Mouse (Mus musculus): Measurements from ENCODE around the gene Trim33. TPM values are rescaled to one million over a fixed set of nuclear protein-coding genes. Genes with fewer than 3 reads are reported as not detected.
A peak's percentile ranks its signal among the peaks of the same experiment; 100 is the strongest.

Trim33 gene
- polyA plus RNA-seq, 1 experiment: 138 TPM

- Histone ChIP-seq H3K9ac (ENCODE audit: low read depth, poor library complexity, severe bottlenecking) (no peak overlapping the region), H3K27me3 (ENCODE audit: control insufficient read depth, insufficient read depth, low read length, poor library complexity, severe bottlenecking) (no peaks in the 10 kb centered on the region), H3K36me3 (ENCODE audit: control insufficient read depth, insufficient read depth, low read length, poor library complexity, severe bottlenecking) (no peaks in the 10 kb centered on the region), H3K9me3 (replicated peaks; ENCODE audit: control insufficient read depth, insufficient read depth, low read length, poor library complexity, severe bottlenecking) (no peaks in the 10 kb centered on the region), H3K4me1 (ENCODE audit: control insufficient read depth, insufficient read depth, low read length) (no peaks in the 10 kb centered on the region), H3K27ac (ENCODE audit: insufficient read depth, low read length) (no peak overlapping the region), H3K4me3 (ENCODE audit: low read depth, low read length) (no peak overlapping the region)
- TF ChIP-seq POLR2A (IDR thresholded peaks at IDR 0.05; ENCODE audit: insufficient read depth, low read length) (no peak), CTCF (IDR thresholded peaks at IDR 0.05; ENCODE audit: low read depth, low read length) (no peak), EP300 (IDR thresholded peaks at IDR 0.05; ENCODE audit: insufficient read depth, low read depth, low read length) (no peak)
Measured at GRCm38 (mm10) chr3:103364182-103364945, 85.3 kb downstream of the Trim33 start.

GRCm38 (mm10) chr3:103367176-103367970 lies 88.3 kb downstream of the Trim33 start:
- no peaks in the 10 kb centered on the region for H3K4me1 ChIP-seq (ENCODE audit: control insufficient read depth, insufficient read depth, low read length)
- TF ChIP-seq POLR2A (IDR thresholded peaks at IDR 0.05; ENCODE audit: insufficient read depth, low read length): no peak
- TF ChIP-seq EP300 (IDR thresholded peaks at IDR 0.05; ENCODE audit: insufficient read depth, low read depth, low read length): no peak
- TF ChIP-seq CTCF (IDR thresholded peaks at IDR 0.05; ENCODE audit: low read depth, low read length): no peak
- no peak overlapping the region for H3K27ac ChIP-seq (ENCODE audit: insufficient read depth, low read length)
- no peaks in the 10 kb centered on the region for H3K36me3 ChIP-seq (ENCODE audit: control insufficient read depth, insufficient read depth, low read length, poor library complexity, severe bottlenecking)
- H3K9ac ChIP-seq (ENCODE audit: low read depth, poor library complexity, severe bottlenecking): no peak overlapping the region
- H3K27me3 ChIP-seq (ENCODE audit: control insufficient read depth, insufficient read depth, low read length, poor library complexity, severe bottlenecking): no peaks in the 10 kb centered on the region
- no peaks in the 10 kb centered on the region for H3K9me3 ChIP-seq (replicated peaks; ENCODE audit: control insufficient read depth, insufficient read depth, low read length, poor library complexity, severe bottlenecking)
- H3K4me3 ChIP-seq (ENCODE audit: low read depth, low read length): no peak overlapping the region

- Histone ChIP-seq H3K9me3 (replicated peaks; ENCODE audit: control insufficient read depth, insufficient read depth, low read length, poor library complexity, severe bottlenecking) (no peaks in the 10 kb centered on the region), H3K4me3 (ENCODE audit: low read depth, low read length) (no peak overlapping the region), H3K27me3 (ENCODE audit: control insufficient read depth, insufficient read depth, low read length, poor library complexity, severe bottlenecking) (no peaks in the 10 kb centered on the region), H3K4me1 (ENCODE audit: control insufficient read depth, insufficient read depth, low read length) (no peaks in the 10 kb centered on the region), H3K27ac (ENCODE audit: insufficient read depth, low read length) (no peak overlapping the region), H3K36me3 (ENCODE audit: control insufficient read depth, insufficient read depth, low read length, poor library complexity, severe bottlenecking) (no peaks in the 10 kb centered on the region), H3K9ac (ENCODE audit: low read depth, poor library complexity, severe bottlenecking) (no peak overlapping the region)
- TF ChIP-seq EP300 (IDR thresholded peaks at IDR 0.05; ENCODE audit: insufficient read depth, low read depth, low read length): no peak
- TF ChIP-seq POLR2A (IDR thresholded peaks at IDR 0.05; ENCODE audit: insufficient read depth, low read length): no peak
- TF ChIP-seq CTCF (IDR thresholded peaks at IDR 0.05; ENCODE audit: low read depth, low read length): no peak
Measured at GRCm38 (mm10) chr3:103368731-103369130, 89.6 kb downstream of the Trim33 start.

GRCm38 (mm10) chr3:103374028-103374427 lies 94.9 kb downstream of the Trim33 start:
- Histone ChIP-seq H3K9ac (ENCODE audit: low read depth, poor library complexity, severe bottlenecking) (no peak overlapping the region), H3K4me1 (ENCODE audit: control insufficient read depth, insufficient read depth, low read length) (peaks cover 1% of the 10 kb centered on the region), H3K9me3 (replicated peaks; ENCODE audit: control insufficient read depth, insufficient read depth, low read length, poor library complexity, severe bottlenecking) (no peaks in the 10 kb centered on the region), H3K4me3 (ENCODE audit: low read depth, low read length) (no peak overlapping the region), H3K27ac (ENCODE audit: insufficient read depth, low read length) (no peak overlapping the region), H3K36me3 (ENCODE audit: control insufficient read depth, insufficient read depth, low read length, poor library complexity, severe bottlenecking) (no peaks in the 10 kb centered on the region), H3K27me3 (ENCODE audit: control insufficient read depth, insufficient read depth, low read length, poor library complexity, severe bottlenecking) (no peaks in the 10 kb centered on the region)
- TF ChIP-seq POLR2A (IDR thresholded peaks at IDR 0.05; ENCODE audit: insufficient read depth, low read length) (no peak), EP300 (IDR thresholded peaks at IDR 0.05; ENCODE audit: insufficient read depth, low read depth, low read length) (no peak), CTCF (IDR thresholded peaks at IDR 0.05; ENCODE audit: low read depth, low read length) (peak; percentile 77)

- Histone ChIP-seq H3K9ac (ENCODE audit: low read depth, poor library complexity, severe bottlenecking) (no peak overlapping the region), H3K4me3 (ENCODE audit: low read depth, low read length) (no peak overlapping the region), H3K27ac (ENCODE audit: insufficient read depth, low read length) (no peak overlapping the region), H3K9me3 (replicated peaks; ENCODE audit: control insufficient read depth, insufficient read depth, low read length, poor library complexity, severe bottlenecking) (no peaks in the 10 kb centered on the region), H3K36me3 (ENCODE audit: control insufficient read depth, insufficient read depth, low read length, poor library complexity, severe bottlenecking) (no peaks in the 10 kb centered on the region), H3K4me1 (ENCODE audit: control insufficient read depth, insufficient read depth, low read length) (peaks cover 9% of the 10 kb centered on the region), H3K27me3 (ENCODE audit: control insufficient read depth, insufficient read depth, low read length, poor library complexity, severe bottlenecking) (no peaks in the 10 kb centered on the region)
- no peak for TF ChIP-seq POLR2A (IDR thresholded peaks at IDR 0.05; ENCODE audit: insufficient read depth, low read length)
- no peak for TF ChIP-seq CTCF (IDR thresholded peaks at IDR 0.05; ENCODE audit: low read depth, low read length)
- no peak for TF ChIP-seq EP300 (IDR thresholded peaks at IDR 0.05; ENCODE audit: insufficient read depth, low read depth, low read length)
Measured at GRCm38 (mm10) chr3:103375181-103375855, 96.2 kb downstream of the Trim33 start.
